Mouse (Mus musculus): ENCODE measurements around the gene Rgs3. TPM values are rescaled to one million over a fixed set of nuclear protein-coding genes. Genes with fewer than 3 reads are reported as not detected.

Gene Rgs3
- polyA plus RNA-seq, 1 experiment from 2014 or later, result 6.6 TPM

- no peak overlapping the region for H3K27ac ChIP-seq (ENCODE audit: low read depth)
- 73% methylated on average over 6 of the region's 6 CpGs for WGBS (ENCODE audit: insufficient replicate concordance)
- H3K36me3 ChIP-seq (replicated peaks; ENCODE audit: insufficient read depth, low read length), result no peaks in the 10 kb centered on the region
- ATAC-seq, result no peak
- no peaks in the 10 kb centered on the region for H3K27me3 ChIP-seq (ENCODE audit: insufficient read depth, low read length)
- no peak overlapping the region for H3K4me3 ChIP-seq (ENCODE audit: low read depth, low read length)
- no peak for DNase-seq
- H3K4me2 ChIP-seq (ENCODE audit: low read depth, low read length), result no peak overlapping the region
- TF ChIP-seq CTCF (IDR thresholded peaks at IDR 0.05; ENCODE audit: low read depth), result no peak
- TF ChIP-seq EP300 (IDR thresholded peaks at IDR 0.05; ENCODE audit: low read depth), result no peak
- no peak overlapping the region for H3K9ac ChIP-seq (replicated peaks)
- peaks cover 6% of the 10 kb centered on the region for H3K4me1 ChIP-seq (ENCODE audit: insufficient read depth)
- H3K9me3 ChIP-seq (ENCODE audit: low read length), result no peaks in the 10 kb centered on the region
These were observed 180.8 kb downstream of the Rgs3 start for GRCm38 (mm10) chr4:62740282-62741054.

GRCm38 (mm10) chr4:62741055-62741453 is 181.4 kb downstream of the Rgs3 start:
- Histone ChIP-seq H3K9ac (replicated peaks) (no peak overlapping the region), H3K9me3 (ENCODE audit: low read length) (no peaks in the 10 kb centered on the region), H3K4me2 (ENCODE audit: low read depth, low read length) (no peak overlapping the region), H3K4me3 (ENCODE audit: low read depth, low read length) (no peak overlapping the region), H3K27me3 (ENCODE audit: insufficient read depth, low read length) (no peaks in the 10 kb centered on the region), H3K4me1 (ENCODE audit: insufficient read depth) (peaks cover 6% of the 10 kb centered on the region), H3K27ac (ENCODE audit: low read depth) (no peak overlapping the region), H3K36me3 (replicated peaks; ENCODE audit: insufficient read depth, low read length) (no peaks in the 10 kb centered on the region)
- DNase-seq (no peak), ATAC-seq (no peak)
- WGBS (ENCODE audit: insufficient replicate concordance), result 65% methylated on average over 5 of the region's 5 CpGs
- TF ChIP-seq CTCF (IDR thresholded peaks at IDR 0.05; ENCODE audit: low read depth), result no peak
- no peak for TF ChIP-seq EP300 (IDR thresholded peaks at IDR 0.05; ENCODE audit: low read depth)

GRCm38 (mm10) chr4:62741601-62742000 is 182.0 kb downstream of the Rgs3 start:
- TF ChIP-seq EP300 (IDR thresholded peaks at IDR 0.05; ENCODE audit: low read depth) (no peak), CTCF (IDR thresholded peaks at IDR 0.05; ENCODE audit: low read depth) (no peak)
- no peak overlapping the region for H3K9ac ChIP-seq (replicated peaks)
- no peak overlapping the region for H3K27ac ChIP-seq (ENCODE audit: low read depth)
- no peak overlapping the region for H3K4me2 ChIP-seq (ENCODE audit: low read depth, low read length)
- H3K9me3 ChIP-seq (ENCODE audit: low read length), result no peaks in the 10 kb centered on the region
- DNase-seq (no peak), ATAC-seq (no peak)
- whole genome bisulfite sequencing (ENCODE audit: insufficient replicate concordance), result 42% methylated on average over 3 of the region's 3 CpGs
- no peaks in the 10 kb centered on the region for H3K27me3 ChIP-seq (ENCODE audit: insufficient read depth, low read length)
- H3K4me3 ChIP-seq (ENCODE audit: low read depth, low read length), result no peak overlapping the region
- H3K36me3 ChIP-seq (replicated peaks; ENCODE audit: insufficient read depth, low read length), result no peaks in the 10 kb centered on the region
- peaks cover 6% of the 10 kb centered on the region for H3K4me1 ChIP-seq (ENCODE audit: insufficient read depth)

GRCm38 (mm10) chr4:62742885-62743760 is 183.5 kb downstream of the Rgs3 start:
- H3K9ac ChIP-seq (replicated peaks), result 0 out of 2 replicates have a peak overlapping the region, but pooled peaks have one; percentile 7
- H3K4me3 ChIP-seq (ENCODE audit: low read depth, low read length), result no peak overlapping the region
- no peak overlapping the region for H3K27ac ChIP-seq (ENCODE audit: low read depth)
- H3K4me2 ChIP-seq (ENCODE audit: low read depth, low read length), result no peak overlapping the region
- ATAC-seq (no peak), DNase-seq (no peak)
- 44% methylated on average over 14 of the region's 14 CpGs for WGBS (ENCODE audit: insufficient replicate concordance)
- TF ChIP-seq EP300 (IDR thresholded peaks at IDR 0.05; ENCODE audit: low read depth) (no peak), CTCF (IDR thresholded peaks at IDR 0.05; ENCODE audit: low read depth) (no peak)
- no peaks in the 10 kb centered on the region for H3K9me3 ChIP-seq (ENCODE audit: low read length)
- no peaks in the 10 kb centered on the region for H3K27me3 ChIP-seq (ENCODE audit: insufficient read depth, low read length)
- peaks cover 4% of the 10 kb centered on the region for H3K4me1 ChIP-seq (ENCODE audit: insufficient read depth)
- H3K36me3 ChIP-seq (replicated peaks; ENCODE audit: insufficient read depth, low read length), result no peaks in the 10 kb centered on the region

- no peak overlapping the region for H3K9ac ChIP-seq (replicated peaks)
- no peak overlapping the region for H3K4me2 ChIP-seq (ENCODE audit: low read depth, low read length)
- no peaks in the 10 kb centered on the region for H3K36me3 ChIP-seq (replicated peaks; ENCODE audit: insufficient read depth, low read length)
- ATAC-seq (no peak), DNase-seq (no peak)
- no peak overlapping the region for H3K4me3 ChIP-seq (ENCODE audit: low read depth, low read length)
- H3K27me3 ChIP-seq (ENCODE audit: insufficient read depth, low read length), result no peaks in the 10 kb centered on the region
- H3K4me1 ChIP-seq (ENCODE audit: insufficient read depth), result no peaks in the 10 kb centered on the region
- 58% methylated on average over 10 of the region's 10 CpGs for WGBS (ENCODE audit: insufficient replicate concordance)
- H3K27ac ChIP-seq (ENCODE audit: low read depth), result no peak overlapping the region
- H3K9me3 ChIP-seq (ENCODE audit: low read length), result no peaks in the 10 kb centered on the region
- TF ChIP-seq EP300 (IDR thresholded peaks at IDR 0.05; ENCODE audit: low read depth), result no peak
These were observed 184.9 kb downstream of the Rgs3 start for GRCm38 (mm10) chr4:62744534-62744956.

DNA sequence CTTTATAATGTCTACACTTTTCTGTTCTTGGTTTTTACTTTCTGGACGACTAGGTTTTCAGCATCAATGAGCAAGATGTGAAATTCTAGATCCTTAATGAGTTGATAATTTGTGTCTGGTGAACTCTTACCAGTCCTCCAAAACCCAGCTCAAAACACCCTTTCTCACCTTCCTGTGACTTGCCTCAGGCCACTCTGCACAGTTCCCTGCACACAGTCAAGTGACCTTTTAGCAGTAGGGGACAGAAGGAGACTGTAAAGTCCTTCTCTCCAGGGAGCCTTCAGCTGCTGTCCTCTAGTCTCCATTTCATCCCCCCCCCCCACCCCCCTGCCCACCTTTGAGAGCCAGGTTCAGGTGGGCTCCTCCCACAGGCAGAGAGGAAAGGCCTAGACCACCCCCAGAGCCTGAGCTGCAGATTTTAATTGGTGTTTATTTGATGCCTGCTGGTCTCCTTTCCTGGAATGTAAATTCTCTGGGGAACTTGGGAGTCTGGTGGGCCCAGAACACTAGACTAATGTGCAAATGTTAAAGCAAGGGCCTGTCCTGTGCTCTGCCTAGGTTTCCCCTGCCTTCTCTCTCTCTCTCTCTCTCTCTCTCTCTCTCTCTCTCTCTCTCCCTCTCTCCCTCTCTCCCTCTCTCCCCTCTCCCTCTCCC is 185.5 kb downstream of the Rgs3 start:
- no peak overlapping the region for H3K27ac ChIP-seq (ENCODE audit: low read depth)
- WGBS (ENCODE audit: insufficient replicate concordance), result 44% methylated on average over 1 of the region's 1 CpGs

More for the DNA sequence above, 185.5 kb downstream of the Rgs3 start:
- ATAC-seq (no peak), DNase-seq (no peak)
- TF ChIP-seq EP300 (IDR thresholded peaks at IDR 0.05; ENCODE audit: low read depth) (no peak), CTCF (IDR thresholded peaks at IDR 0.05; ENCODE audit: low read depth) (no peak)
- Histone ChIP-seq H3K9me3 (ENCODE audit: low read length) (no peaks in the 10 kb centered on the region), H3K4me2 (ENCODE audit: low read depth, low read length) (no peak overlapping the region), H3K9ac (replicated peaks) (no peak overlapping the region), H3K4me3 (ENCODE audit: low read depth, low read length) (no peak overlapping the region), H3K4me1 (ENCODE audit: insufficient read depth) (no peaks in the 10 kb centered on the region), H3K27me3 (ENCODE audit: insufficient read depth, low read length) (no peaks in the 10 kb centered on the region), H3K36me3 (replicated peaks; ENCODE audit: insufficient read depth, low read length) (no peaks in the 10 kb centered on the region)

Other genes starting within 250 kb of the Rgs3 start
- gene Fkbp15, start 199.3 kb upstream of the Rgs3 start, polyA plus RNA-seq (2015; fragmentation: Nextera tagmentation; extraction: Ambion mirVana), result 11.7 and 13.3 TPM in 2 replicates
- gene Slc31a1, start 199.1 kb upstream of the Rgs3 start, polyA plus RNA-seq (2015; fragmentation: Nextera tagmentation; extraction: Ambion mirVana), result 50.9 and 54.3 TPM in 2 replicates
- gene Cdc26, start 151.2 kb upstream of the Rgs3 start, polyA plus RNA-seq (2015; fragmentation: Nextera tagmentation; extraction: Ambion mirVana), result 45.5 and 50.7 TPM in 2 replicates
- 5.5 and 6.2 TPM in 2 replicates for gene Prpf4, start 151.1 kb upstream of the Rgs3 start, polyA plus RNA-seq (2015; fragmentation: Nextera tagmentation; extraction: Ambion mirVana)
- gene Rnf183, start 124.6 kb upstream of the Rgs3 start, polyA plus RNA-seq (2015; fragmentation: Nextera tagmentation; extraction: Ambion mirVana), result not detected in 2 replicates
- gene Wdr31, start 89.0 kb upstream of the Rgs3 start, polyA plus RNA-seq (2015; fragmentation: Nextera tagmentation; extraction: Ambion mirVana), result 0.34 and 1.00 TPM in 2 replicates
- 0.18 and 0.26 TPM in 2 replicates for gene Bspry, start 79.8 kb upstream of the Rgs3 start, polyA plus RNA-seq (2015; fragmentation: Nextera tagmentation; extraction: Ambion mirVana)
- gene Hdhd3, start 56.4 kb upstream of the Rgs3 start, polyA plus RNA-seq (2015; fragmentation: Nextera tagmentation; extraction: Ambion mirVana), result 19.7 and 20.3 TPM in 2 replicates
- 295 and 303 TPM in 2 replicates for gene Alad, start 39.9 kb upstream of the Rgs3 start, polyA plus RNA-seq (2015; fragmentation: Nextera tagmentation; extraction: Ambion mirVana)
- gene Pole3, start 34.8 kb upstream of the Rgs3 start, polyA plus RNA-seq (2015; fragmentation: Nextera tagmentation; extraction: Ambion mirVana), result 26.4 and 29.2 TPM in 2 replicates
- not detected in 2 replicates for gene 4933430I17Rik, start 34.5 kb upstream of the Rgs3 start, polyA plus RNA-seq (2015; fragmentation: Nextera tagmentation; extraction: Ambion mirVana)

Data from liver, postnatal 0 days (tissue).